Mouse (Mus musculus): ENCODE results near the gene Nfyc.

DNA sequence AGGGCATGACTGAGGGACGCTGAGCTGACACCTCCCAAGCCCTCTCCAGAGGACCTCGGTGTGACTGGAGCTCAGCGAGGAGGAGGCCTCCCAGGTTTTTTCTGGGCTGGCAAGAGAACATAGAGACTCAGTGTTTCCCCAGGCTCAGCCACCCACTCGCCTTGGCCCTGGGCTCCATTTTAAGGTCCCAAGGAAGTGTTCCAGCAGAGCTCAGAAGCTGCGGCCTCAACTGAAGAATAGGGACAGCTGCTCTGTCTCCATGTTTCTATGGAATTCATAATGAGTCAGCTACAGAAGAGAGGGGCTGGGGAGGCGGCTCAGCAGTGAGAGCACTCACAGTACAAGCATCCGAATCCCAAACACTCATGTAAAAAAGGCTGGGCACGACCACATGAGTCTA, 113.8 kb downstream of the Nfyc start:
- TF ChIP-seq CTCF (IDR thresholded peaks at IDR 0.05; ENCODE audit: insufficient read depth, low read depth, low read length) (no peak), POLR2A (IDR thresholded peaks at IDR 0.05; ENCODE audit: insufficient read depth, low read depth, low read length) (no peak)

Measured in olfactory bulb, adult 2 months (tissue).